Mouse (Mus musculus): ENCODE measurements at regions not wholly inside any gene's neighbourhood (a gene's known extent, or its start where the extent isn't known, plus 50 kb on each side); places are given as distances from the start of the nearest gene placed in this dataset.

DNA sequence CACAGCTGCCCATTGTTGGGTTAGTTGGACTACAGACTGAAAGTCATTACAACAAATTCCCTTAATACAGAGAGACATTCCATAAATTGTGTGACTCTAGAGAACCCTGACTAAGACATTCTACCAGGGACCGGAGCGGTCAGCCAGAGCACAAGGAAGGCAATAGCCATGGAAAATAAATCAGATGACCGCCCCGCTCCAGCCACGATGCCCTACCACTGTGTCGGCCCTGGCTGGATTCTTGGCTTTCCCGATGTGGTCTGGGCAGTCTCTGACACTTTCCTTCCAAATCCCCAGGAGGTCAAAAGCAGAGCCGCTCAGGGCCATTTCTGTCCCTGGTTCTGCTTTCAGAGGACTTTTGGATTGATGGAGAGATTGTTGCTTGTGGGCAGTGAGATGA lies 57.8 kb downstream of the Lsm3 start:
- intact Hi-C loops (cut with DNase I): no loop called here
- no peak for DNase-seq (ENCODE audit: extremely low spot score in 1 of 2, low spot score in 2 of 2)
- no peak for TF ChIP-seq CTCF (IDR thresholded peaks at IDR 0.05)
- no peak overlapping the region for H3K27ac ChIP-seq
- H3K4me3 ChIP-seq: no peak overlapping the region

DNA sequence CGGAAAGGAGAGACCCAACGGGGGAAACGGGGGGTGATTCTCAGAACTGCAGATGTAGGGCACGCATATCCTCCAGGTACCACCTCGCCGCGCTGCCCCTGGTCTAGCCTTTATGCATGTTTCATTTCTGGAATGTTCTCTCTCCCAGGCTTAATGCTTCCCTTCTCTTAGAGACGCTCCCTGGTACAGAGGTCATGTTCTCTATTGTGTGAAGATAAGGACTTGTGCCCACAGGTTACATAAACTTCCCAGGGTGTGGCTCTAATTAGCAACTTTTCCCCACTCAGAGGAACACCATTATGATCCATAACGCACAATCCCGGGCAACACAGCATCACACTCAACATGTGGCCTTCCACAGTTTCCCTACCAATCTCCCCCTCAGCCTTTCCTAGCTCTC lies 58.7 kb downstream of the Lsm3 start:
- H3K27ac ChIP-seq: no peak overlapping the region
- no peak for TF ChIP-seq CTCF (IDR thresholded peaks at IDR 0.05)
- no peak overlapping the region for H3K4me3 ChIP-seq
- DNase-seq (ENCODE audit: extremely low spot score in 1 of 2, low spot score in 2 of 2): no peak
- intact Hi-C loops (cut with DNase I): no loop called here

DNA sequence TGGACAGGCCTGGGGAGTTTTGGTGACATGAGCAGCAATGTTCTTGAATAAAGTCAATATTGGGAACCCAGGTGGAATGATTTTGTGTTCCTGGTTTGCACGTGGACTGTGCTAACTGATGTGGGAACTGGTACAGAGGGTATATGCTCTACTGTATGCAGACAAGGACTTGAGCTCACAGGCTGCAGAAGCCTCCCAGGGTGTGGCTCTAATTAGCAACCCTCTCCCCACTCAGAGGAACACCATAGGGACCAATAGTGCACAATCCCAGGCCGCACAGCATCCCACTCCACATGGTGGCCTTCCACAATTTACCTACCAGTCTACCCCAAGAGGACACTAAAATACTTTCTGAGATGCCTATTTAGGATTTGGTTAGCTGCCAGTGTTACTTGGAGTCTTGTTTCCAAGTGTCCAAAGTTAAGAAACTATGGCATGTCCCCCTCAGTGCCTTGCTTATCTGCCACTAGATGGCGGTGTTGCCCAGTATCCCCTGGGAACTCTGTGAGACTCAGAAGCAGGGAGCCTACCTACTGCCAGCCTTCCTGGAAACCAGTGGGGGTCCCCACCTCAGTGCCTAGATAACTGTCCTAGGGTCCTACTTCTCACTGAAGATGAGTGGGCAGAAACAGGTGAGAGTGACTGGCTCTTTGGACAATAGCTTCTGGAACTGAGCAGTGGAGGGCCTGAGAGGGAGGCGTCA lies 60.1 kb downstream of the Lsm3 start:
- Histone ChIP-seq H3K27ac (no peak overlapping the region), H3K4me3 (no peak overlapping the region)
- intact Hi-C loops (cut with DNase I): loop anchor here (1.0 to 5.0 kb wide), 3 partner anchors 109 to 271 kb away; partner anchors contain the start of gene Slc6a6
- peak; percentile 94 for TF ChIP-seq CTCF (IDR thresholded peaks at IDR 0.05)
- peak; percentile 71 to 73 for DNase-seq (ENCODE audit: extremely low spot score in 1 of 2, low spot score in 2 of 2)

DNA sequence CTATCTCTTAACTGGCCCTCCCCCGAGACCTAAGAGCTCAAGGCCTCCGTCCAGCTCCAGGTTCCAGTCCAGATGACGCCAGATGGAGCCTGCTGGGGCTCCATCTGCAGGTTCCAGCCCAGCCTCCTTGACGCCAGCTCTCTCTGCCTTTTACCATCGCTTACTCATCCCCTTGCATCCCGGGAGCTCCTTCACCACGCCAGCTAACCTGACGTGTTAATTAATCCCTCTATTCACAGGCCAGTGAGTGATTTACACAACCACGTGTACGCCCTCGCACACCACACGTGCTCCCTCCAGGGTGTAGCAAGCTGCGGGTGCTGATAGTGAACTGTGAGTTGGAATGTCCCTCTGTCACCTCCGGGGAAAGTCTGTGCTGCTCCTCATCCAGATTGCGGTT lies 61.2 kb downstream of the Lsm3 start:
- TF ChIP-seq CTCF (IDR thresholded peaks at IDR 0.05): no peak
- intact Hi-C loops (cut with DNase I): loop anchor here (1.0 to 5.0 kb wide), 3 partner anchors 108 to 270 kb away; partner anchors contain the start of gene Slc6a6
- peak; percentile 37 to 54 for DNase-seq (ENCODE audit: extremely low spot score in 1 of 2, low spot score in 2 of 2)
- no peak overlapping the region for H3K27ac ChIP-seq
- no peak overlapping the region for H3K4me3 ChIP-seq

DNA sequence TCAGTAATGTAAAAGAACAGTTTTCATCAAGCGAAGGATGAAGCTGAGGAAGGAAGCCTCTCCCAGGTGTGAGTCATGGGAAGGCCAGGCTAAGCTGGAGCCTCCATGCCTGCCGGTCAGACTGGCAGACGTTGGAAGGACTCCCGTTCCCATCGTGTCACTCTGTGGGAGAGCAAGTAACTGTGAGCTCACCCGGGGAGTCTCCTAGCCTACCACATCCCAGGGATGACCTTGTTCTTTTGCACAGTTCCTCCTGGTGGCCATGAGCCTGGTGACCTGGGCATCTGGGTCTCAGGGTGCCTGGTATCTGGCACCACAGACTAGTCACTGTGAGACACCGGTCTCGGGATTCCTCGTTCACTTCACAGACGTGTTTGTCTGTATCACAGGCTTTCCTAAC lies 63.9 kb downstream of the Lsm3 start:
- H3K4me3 ChIP-seq: no peak overlapping the region
- no peak overlapping the region for H3K27ac ChIP-seq
- intact Hi-C loops (cut with DNase I): loop anchor here (5.0 kb wide), 1 partner anchor 268 kb away; no protein-coding TSS in a partner anchor
- no peak for TF ChIP-seq CTCF (IDR thresholded peaks at IDR 0.05)
- no peak for DNase-seq (ENCODE audit: extremely low spot score in 1 of 2, low spot score in 2 of 2)

DNA sequence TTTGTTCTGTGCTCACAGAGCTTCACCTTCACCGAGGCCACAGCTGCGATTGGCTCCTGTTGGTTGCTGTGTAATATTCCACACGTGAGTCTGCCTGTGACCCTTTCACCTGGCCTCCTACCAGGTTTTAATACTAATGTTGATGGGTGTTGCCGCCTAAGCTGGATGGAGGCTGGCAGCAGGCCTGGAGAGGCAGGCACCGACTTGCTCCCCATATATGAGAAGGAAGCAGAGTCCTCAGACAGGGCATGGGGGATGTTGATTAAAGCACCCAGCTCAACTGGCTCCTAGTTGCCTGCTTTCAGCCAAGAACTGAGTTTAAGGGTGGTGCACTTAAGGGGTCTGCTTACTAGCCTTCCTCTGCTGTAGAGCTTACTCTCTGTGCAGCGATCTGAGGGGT lies 64.9 kb downstream of the Lsm3 start:
- TF ChIP-seq CTCF (IDR thresholded peaks at IDR 0.05): no peak
- intact Hi-C loops (cut with DNase I): no loop called here
- no peak overlapping the region for H3K27ac ChIP-seq
- DNase-seq (ENCODE audit: extremely low spot score in 1 of 2, low spot score in 2 of 2): no peak
- H3K4me3 ChIP-seq: no peak overlapping the region

DNA sequence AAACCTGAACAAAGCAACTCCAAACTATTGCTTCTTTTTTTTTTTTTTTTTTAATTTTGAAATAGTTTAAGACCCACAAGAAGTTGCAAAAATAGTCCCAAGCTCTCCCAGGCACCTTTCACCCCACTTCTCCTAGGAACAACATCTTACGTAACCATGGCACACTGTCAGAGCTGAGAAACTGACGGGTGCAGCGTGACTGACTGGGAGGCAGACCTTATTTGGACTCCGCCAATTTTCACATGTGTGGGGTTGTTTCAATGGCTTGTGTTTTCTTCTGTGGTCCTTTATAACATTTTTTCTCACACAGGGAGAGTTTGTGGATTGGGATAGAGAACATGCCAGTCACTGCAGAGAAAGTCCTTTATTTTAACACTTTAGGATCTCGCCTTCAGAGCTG lies 66.6 kb downstream of the Lsm3 start:
- no peak overlapping the region for H3K27ac ChIP-seq
- DNase-seq (ENCODE audit: extremely low spot score in 1 of 2, low spot score in 2 of 2): no peak
- no peak for TF ChIP-seq CTCF (IDR thresholded peaks at IDR 0.05)
- intact Hi-C loops (cut with DNase I): no loop called here
- H3K4me3 ChIP-seq: no peak overlapping the region

DNA sequence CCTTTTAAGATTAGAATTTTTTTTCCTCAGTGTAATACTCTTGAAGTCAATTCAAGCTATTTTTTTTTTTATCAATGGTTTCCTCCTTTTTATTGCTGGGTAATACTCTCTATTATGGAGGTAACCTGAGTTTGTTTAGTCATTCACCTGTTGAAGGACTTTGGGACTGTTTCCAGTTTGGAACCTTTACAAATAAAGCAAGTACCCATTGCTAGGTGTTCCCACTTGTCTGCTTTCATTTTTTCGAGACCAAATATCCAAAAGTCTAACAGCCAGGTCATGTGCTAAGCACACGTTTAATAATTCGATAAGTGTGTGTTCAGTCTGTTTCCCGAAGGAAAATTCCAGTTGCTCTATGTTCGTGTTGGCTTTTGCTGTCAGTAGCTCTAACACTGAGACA lies 67.6 kb downstream of the Lsm3 start:
- no peak overlapping the region for H3K4me3 ChIP-seq
- DNase-seq (ENCODE audit: extremely low spot score in 1 of 2, low spot score in 2 of 2): no peak
- no peak overlapping the region for H3K27ac ChIP-seq
- TF ChIP-seq CTCF (IDR thresholded peaks at IDR 0.05): no peak
- intact Hi-C loops (cut with DNase I): no loop called here

DNA sequence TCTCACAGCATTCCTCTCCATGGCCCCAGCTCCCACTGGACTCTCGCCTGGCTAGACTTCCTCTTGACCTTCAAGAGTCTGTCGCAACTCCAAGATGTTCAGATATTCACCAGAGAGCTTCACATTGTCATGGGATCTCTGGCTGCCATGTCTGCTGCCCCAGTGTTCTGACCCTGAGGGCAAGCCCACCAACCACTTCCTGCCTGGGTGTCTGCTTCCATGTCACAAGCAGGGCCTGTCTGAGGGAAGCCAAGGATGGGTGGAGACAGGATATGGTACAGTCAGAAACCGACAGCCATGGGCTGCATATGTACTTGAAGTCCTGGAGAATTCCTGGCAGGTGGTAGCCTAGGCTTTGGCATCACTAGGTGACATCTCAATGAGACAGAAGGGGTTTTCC lies 69.8 kb downstream of the Lsm3 start:
- no peak for DNase-seq (ENCODE audit: extremely low spot score in 1 of 2, low spot score in 2 of 2)
- intact Hi-C loops (cut with DNase I): no loop called here
- TF ChIP-seq CTCF (IDR thresholded peaks at IDR 0.05): no peak
- H3K27ac ChIP-seq: no peak overlapping the region
- no peak overlapping the region for H3K4me3 ChIP-seq

DNA sequence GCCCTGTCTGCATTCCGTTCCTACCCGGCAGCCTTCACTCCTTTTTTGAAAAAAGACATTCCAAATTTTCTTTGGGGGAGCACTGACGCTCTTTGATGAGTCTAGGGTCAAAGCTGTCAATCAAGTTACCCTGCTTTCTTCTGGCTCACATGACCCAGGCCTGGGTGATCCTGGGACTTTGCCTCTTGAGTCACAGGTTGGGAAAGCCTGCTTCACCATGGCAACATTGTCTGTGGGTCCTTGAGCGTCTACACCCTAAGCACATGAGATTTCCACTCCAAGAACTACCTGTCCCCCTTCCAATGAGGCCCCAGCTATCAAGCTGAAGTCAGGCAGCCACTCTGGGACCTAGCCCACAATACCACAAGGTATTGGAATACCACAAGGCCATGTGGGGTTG lies 73.5 kb downstream of the Lsm3 start:
- no peak overlapping the region for H3K4me3 ChIP-seq
- intact Hi-C loops (cut with DNase I): no loop called here
- no peak for TF ChIP-seq CTCF (IDR thresholded peaks at IDR 0.05)
- H3K27ac ChIP-seq: no peak overlapping the region
- no peak for DNase-seq (ENCODE audit: extremely low spot score in 1 of 2, low spot score in 2 of 2)

DNA sequence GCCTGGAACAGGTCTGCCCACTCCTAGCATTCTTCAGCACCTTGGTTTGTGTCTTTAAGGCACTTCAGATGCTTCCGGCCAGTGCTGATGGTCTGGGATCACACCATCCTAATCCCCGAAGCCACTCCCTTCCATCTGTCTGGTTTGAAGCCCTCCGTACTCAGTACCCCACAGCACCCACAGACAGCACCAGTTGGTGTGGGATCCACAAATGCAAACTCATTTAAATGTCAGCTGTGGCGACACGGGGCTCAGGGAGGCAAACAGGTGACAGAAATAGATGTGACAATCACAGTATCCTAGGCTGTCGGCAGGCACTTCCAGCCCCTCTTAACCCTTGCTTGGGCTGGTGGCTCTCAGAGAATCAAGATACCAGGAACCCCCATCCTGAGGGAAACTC lies 74.7 kb downstream of the Lsm3 start:
- intact Hi-C loops (cut with DNase I): no loop called here
- no peak overlapping the region for H3K4me3 ChIP-seq
- TF ChIP-seq CTCF (IDR thresholded peaks at IDR 0.05): no peak
- H3K27ac ChIP-seq: no peak overlapping the region
- DNase-seq (ENCODE audit: extremely low spot score in 1 of 2, low spot score in 2 of 2): no peak

DNA sequence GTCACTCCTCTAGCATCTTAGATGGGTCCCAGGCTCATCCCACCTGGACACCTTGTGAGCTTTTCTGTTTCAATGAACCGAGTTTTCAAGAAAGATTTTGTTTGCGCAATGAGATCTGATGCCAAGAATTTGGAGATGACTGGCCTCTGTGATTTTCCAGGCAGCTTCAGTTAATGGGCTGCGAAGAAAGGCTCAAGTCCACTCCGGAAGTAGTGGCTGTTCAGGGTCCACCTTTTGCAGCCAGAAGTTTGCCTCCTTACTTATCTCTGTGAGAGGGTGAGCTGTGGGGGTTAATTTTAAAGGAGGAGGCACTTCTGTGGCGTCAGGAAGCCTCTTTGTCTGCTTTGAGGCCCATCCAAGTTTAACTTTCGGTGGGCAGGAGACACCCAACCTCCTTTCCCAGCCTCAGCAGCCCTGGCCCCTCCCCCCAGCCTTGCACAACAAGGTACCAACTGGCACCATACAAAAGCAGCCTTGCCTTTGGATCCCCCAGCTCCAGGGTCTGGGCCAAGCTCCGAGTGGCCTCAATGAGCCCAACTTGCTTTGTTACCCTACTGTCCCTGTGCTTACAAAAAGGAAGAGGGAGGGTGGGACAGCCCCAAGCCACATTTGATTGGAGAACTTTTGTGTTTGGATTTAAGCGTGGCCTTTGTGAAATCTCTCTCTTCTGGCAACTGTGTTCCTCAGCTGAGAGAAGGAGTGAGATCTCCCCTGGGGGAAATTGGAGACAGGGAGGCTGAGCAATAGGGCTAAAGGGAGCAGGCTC lies 75.3 kb downstream of the Lsm3 start:
- no peak for DNase-seq (ENCODE audit: extremely low spot score in 1 of 2, low spot score in 2 of 2)
- intact Hi-C loops (cut with DNase I): no loop called here
- no peak for TF ChIP-seq CTCF (IDR thresholded peaks at IDR 0.05)
- no peak overlapping the region for H3K4me3 ChIP-seq
- H3K27ac ChIP-seq: no peak overlapping the region

DNA sequence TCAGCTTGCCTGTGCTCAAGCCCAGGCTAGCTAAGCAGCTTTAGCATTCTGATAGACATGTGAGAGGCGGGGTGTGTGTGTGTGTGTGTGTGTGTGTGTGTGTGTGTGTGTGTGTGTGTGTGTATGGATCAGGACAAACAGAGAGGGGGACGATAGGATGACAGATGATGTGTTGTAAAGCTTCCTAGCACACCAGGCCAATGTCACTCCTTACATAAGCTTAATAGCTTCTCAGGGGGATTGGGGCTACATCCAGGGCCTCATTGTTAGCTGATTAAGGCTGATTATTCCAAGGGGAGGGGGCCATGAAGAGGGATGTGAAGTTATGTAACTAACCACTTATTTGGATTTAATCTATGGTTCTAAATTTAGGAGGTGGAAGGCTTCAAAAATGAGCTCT lies 76.9 kb downstream of the Lsm3 start:
- intact Hi-C loops (cut with DNase I): no loop called here
- H3K27ac ChIP-seq: no peak overlapping the region
- TF ChIP-seq CTCF (IDR thresholded peaks at IDR 0.05): no peak
- DNase-seq (ENCODE audit: extremely low spot score in 1 of 2, low spot score in 2 of 2): no peak
- H3K4me3 ChIP-seq: no peak overlapping the region
